Mouse (Mus musculus) hindbrain, postnatal 0 days (tissue): ENCODE data around the gene Hoxb1. TPM values are rescaled to one million over a fixed set of nuclear protein-coding genes. Genes with fewer than 3 reads are reported as not detected.
A peak's percentile ranks its signal among the peaks of the same experiment; 100 is the strongest.

ENCODE experiments used
- ATAC-seq: fragments of 200-750 bp; cut with Nextera tagmentation; 2 replicates; pipeline ENCODE4 v1.8.0; 2017; ENCODE audit warnings: mild to moderate bottlenecking, moderate TSS enrichment, moderate library complexity
- DNase-seq: peaks from one replicate; pipeline ENCODE4 v3.0.0-alpha.2; 2015; ENCODE audit warnings: low spot score
- H3K27ac ChIP-seq: fragments of 300-500 bp; sonication (generic); 2 replicates; pipeline ENCODE4 v1.5.1; 2014; ENCODE audit warnings: mild to moderate bottlenecking
- H3K27me3 ChIP-seq: fragments of 300-500 bp; sonication (generic); 2 replicates; pipeline ENCODE4 v1.6.1; 2014; ENCODE audit warnings: low read length, mixed read lengths; ENCODE audit not compliant: insufficient read depth
- H3K36me3 ChIP-seq: fragments of 300-500 bp; sonication (generic); 2 replicates; pipeline ENCODE4 v1.6.1; 2014; ENCODE audit warnings: low read length, mixed read lengths; ENCODE audit not compliant: insufficient read depth
- H3K4me1 ChIP-seq: fragments of 300-500 bp; sonication (generic); 2 replicates; pipeline ENCODE4 v1.6.1; 2014; ENCODE audit warnings: antibody characterized with exemption, low read length, mixed read lengths; ENCODE audit not compliant: insufficient read depth
- H3K4me2 ChIP-seq: fragments of 300-500 bp; sonication (generic); 2 replicates; pipeline ENCODE4 v1.6.1; 2014; ENCODE audit warnings: low read depth, mild to moderate bottlenecking, low read length, moderate library complexity, mixed read lengths
- H3K4me3 ChIP-seq: fragments of 300-500 bp; sonication (generic); 2 replicates; pipeline ENCODE4 v1.5.1; 2014; ENCODE audit warnings: low read length
- H3K9ac ChIP-seq: fragments of 300-500 bp; sonication (generic); replicated peaks from 2 replicates; pipeline ENCODE4 v1.6.1; 2014; ENCODE audit warnings: mild to moderate bottlenecking, low read length, moderate library complexity, mixed read lengths
- H3K9me3 ChIP-seq: fragments of 300-500 bp; sonication (generic); 2 replicates; pipeline ENCODE4 v1.6.1; 2016; ENCODE audit warnings: low read length, mixed read lengths
- CTCF ChIP-seq: IDR thresholded peaks from 2 replicates; pipeline ENCODE4 v1.5.1; 2016; ENCODE audit warnings: antibody characterized with exemption, control low read depth, low read depth
- WGBS: fragments of 180-500 bp; shearing (Covaris S2); extraction: QIAGEN DNeasy Blood & Tissue Kit; methylation state at CpG from one replicate; pipeline ENCODE4 v1.1.7; 2014; 5-methylcytosine and 5-hydroxymethylcytosine counted together
- polyA plus RNA-seq: library from polyadenylated mRNA; unstranded; fragments of >200 nt; fragmentation: Nextera tagmentation; extraction: Ambion mirVana; gene quantifications from 2 replicates; pipeline ENCODE4 v1.2.1, GENCODE M21; 2015
- total RNA-seq: library from RNA; depleted of rRNA; stranded (reverse); fragments of >200 nt; gene quantifications from 2 replicates; pipeline ENCODE4 v1.2.3, GENCODE M21; 2014

The Hoxb1 gene
- total and polyA plus RNA-seq, 2 experiments from 2014 or later: 0.21 to 0.24 TPM

DNA sequence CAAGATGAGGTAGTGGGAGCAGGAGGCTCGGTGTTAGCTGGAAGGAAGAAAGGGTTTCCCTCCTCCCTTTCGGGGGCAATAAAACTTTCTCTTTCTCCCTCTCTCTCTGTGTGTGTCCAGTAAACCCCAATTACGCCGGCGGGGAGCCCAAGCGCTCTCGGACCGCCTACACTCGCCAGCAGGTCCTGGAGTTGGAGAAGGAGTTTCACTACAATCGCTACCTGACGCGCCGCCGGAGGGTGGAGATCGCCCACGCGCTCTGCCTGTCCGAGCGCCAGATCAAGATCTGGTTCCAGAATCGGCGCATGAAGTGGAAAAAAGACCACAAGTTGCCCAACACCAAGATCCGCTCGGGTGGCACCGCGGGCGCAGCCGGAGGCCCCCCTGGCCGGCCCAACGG lies 45.6 kb upstream of the Hoxb1 start:
- peak overlapping the region; percentile 56 for H3K4me2 ChIP-seq
- ATAC-seq (no peak; the same call in 1 of the 2 replicates), DNase-seq (no peak)
- no peaks in the 10 kb centered on the region for H3K4me1 ChIP-seq
- no peak for TF ChIP-seq CTCF
- H3K36me3 ChIP-seq: no peaks in the 10 kb centered on the region
- peak overlapping the region; percentile 35 for H3K4me3 ChIP-seq
- no peaks in the 10 kb centered on the region for H3K9me3 ChIP-seq
- peaks cover 73% of the 10 kb centered on the region for H3K27me3 ChIP-seq
- peak overlapping the region; percentile 85 for H3K27ac ChIP-seq
- peak overlapping the region; percentile 18 for H3K9ac ChIP-seq
- WGBS: 1% methylated on average over 29 of the region's 29 CpGs

DNA sequence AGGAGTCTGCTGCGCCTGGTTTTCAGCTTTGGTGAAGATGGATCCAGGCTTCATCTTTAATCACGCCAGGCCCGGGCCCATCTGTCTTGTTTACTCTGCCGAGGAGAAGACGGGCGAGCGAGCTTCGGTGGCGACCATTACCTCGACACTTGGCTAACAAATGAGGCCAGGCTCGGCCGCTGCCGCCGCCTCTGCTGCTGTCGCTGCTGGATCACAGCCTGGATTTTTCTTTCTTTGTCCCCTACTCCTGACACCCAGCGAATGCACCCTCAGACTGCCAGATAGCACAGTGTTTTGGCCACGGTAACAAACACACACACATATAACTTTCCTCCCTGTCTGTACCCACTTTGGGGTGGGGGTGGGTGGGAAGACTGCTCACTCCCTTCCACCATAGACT lies 44.9 kb upstream of the Hoxb1 start:
- DNase-seq: peak; percentile 60
- Histone ChIP-seq H3K4me3 (peak overlapping the region; percentile 35), H3K36me3 (no peaks in the 10 kb centered on the region), H3K9me3 (no peaks in the 10 kb centered on the region), H3K27ac (peak overlapping the region; percentile 85), H3K9ac (peak overlapping the region; percentile 18), H3K4me2 (peak overlapping the region; percentile 56), H3K4me1 (no peaks in the 10 kb centered on the region), H3K27me3 (peaks cover 73% of the 10 kb centered on the region)
- no peak for ATAC-seq
- no peak for TF ChIP-seq CTCF
- WGBS: 8% methylated on average over 17 of the region's 17 CpGs

GRCm38 (mm10) chr11:96321846-96322245 lies 43.7 kb upstream of the Hoxb1 start:
- no peaks in the 10 kb centered on the region for H3K9me3 ChIP-seq
- no peak for ATAC-seq
- H3K36me3 ChIP-seq: no peaks in the 10 kb centered on the region
- H3K4me3 ChIP-seq: no peak overlapping the region
- H3K4me2 ChIP-seq: peak overlapping the region; percentile 56
- H3K27ac ChIP-seq: peak overlapping the region; percentile 85; the same call in 1 of the 2 replicates
- TF ChIP-seq CTCF: no peak
- no peaks in the 10 kb centered on the region for H3K4me1 ChIP-seq
- DNase-seq: no peak
- H3K27me3 ChIP-seq: peaks cover 73% of the 10 kb centered on the region
- no peak overlapping the region for H3K9ac ChIP-seq
- WGBS: 10% methylated on average over 5 of the region's 5 CpGs

- WGBS: 3% methylated on average over 6 of the region's 6 CpGs
- Histone ChIP-seq H3K4me2 (peak overlapping the region; percentile 56), H3K9me3 (no peaks in the 10 kb centered on the region), H3K9ac (0 out of 2 replicates have a peak overlapping the region, but pooled peaks have one; percentile 7), H3K4me1 (no peaks in the 10 kb centered on the region), H3K27ac (peak overlapping the region; percentile 85; the same call in 1 of the 2 replicates), H3K27me3 (peaks cover 80% of the 10 kb centered on the region), H3K36me3 (no peaks in the 10 kb centered on the region), H3K4me3 (0 out of 2 replicates have a peak overlapping the region, but pooled peaks have one; percentile 12)
- ATAC-seq: no peak
- TF ChIP-seq CTCF: no peak
- no peak for DNase-seq
These were observed 42.8 kb upstream of the Hoxb1 start for GRCm38 (mm10) chr11:96322738-96323137.

DNA sequence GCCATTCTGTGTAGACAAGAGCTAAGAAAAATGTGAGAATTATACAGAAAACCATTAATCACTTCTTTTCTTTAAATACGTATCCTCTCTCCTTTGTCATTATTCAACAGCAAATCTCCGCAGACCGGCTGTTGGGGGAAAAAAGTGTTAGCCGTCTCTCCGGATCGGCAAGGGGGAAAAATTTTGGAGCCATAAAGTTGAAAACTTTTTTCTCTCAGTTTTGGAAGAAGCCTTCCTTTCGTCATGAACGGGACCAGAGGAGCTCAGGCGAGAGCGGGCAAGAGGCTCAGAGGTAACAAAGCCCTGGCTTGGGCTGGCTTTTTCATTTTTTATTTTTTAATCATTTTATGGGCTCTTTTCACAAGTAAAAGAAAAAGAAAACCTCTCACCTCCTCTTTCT lies 42.4 kb upstream of the Hoxb1 start, which contains the start of gene Hoxb3:
TSS of gene Hoxb3 (plus strand) at position 173 of the 400 bp plus-strand sequence.
- peak within 1 kb of the TSS; percentile 17 for H3K4me3 ChIP-seq
- H3K36me3 ChIP-seq: no peaks in the 10 kb centered on the region
- peaks cover 80% of the 10 kb centered on the region for H3K27me3 ChIP-seq
- H3K9ac ChIP-seq: peak within 1 kb of the TSS; percentile 37; the same call in 1 of the 2 replicates
- H3K4me2 ChIP-seq: peak within 1 kb of the TSS; percentile 56
- peak within 1 kb of the TSS; percentile 85 for H3K27ac ChIP-seq
- no peak for TF ChIP-seq CTCF
- no peak for DNase-seq
- WGBS: 13% methylated on average over 10 of the region's 10 CpGs
- ATAC-seq: no peak
- no peaks in the 10 kb centered on the region for H3K4me1 ChIP-seq
- H3K9me3 ChIP-seq: no peaks in the 10 kb centered on the region

GRCm38 (mm10) chr11:96324125-96324524 lies 41.4 kb upstream of the Hoxb1 start:
- no peak for TF ChIP-seq CTCF
- Histone ChIP-seq H3K27me3 (peaks cover 79% of the 10 kb centered on the region), H3K4me3 (peak overlapping the region; percentile 17), H3K36me3 (no peaks in the 10 kb centered on the region), H3K4me2 (peak overlapping the region; percentile 56), H3K27ac (peak overlapping the region; percentile 85), H3K9me3 (no peaks in the 10 kb centered on the region), H3K9ac (0 out of 2 replicates have a peak overlapping the region, but pooled peaks have one; percentile 30), H3K4me1 (no peaks in the 10 kb centered on the region)
- ATAC-seq (no peak), DNase-seq (no peak)
- WGBS: under 1% methylated on average over 5 of the region's 5 CpGs

GRCm38 (mm10) chr11:96324965-96325364 lies 40.6 kb upstream of the Hoxb1 start:
- Histone ChIP-seq H3K4me3 (peak overlapping the region; percentile 19; the same call in 1 of the 2 replicates), H3K27ac (peak overlapping the region; percentile 85), H3K9ac (peak overlapping the region; percentile 44; the same call in 1 of the 2 replicates), H3K9me3 (no peaks in the 10 kb centered on the region), H3K4me1 (no peaks in the 10 kb centered on the region), H3K36me3 (no peaks in the 10 kb centered on the region), H3K27me3 (peaks cover 78% of the 10 kb centered on the region), H3K4me2 (peak overlapping the region; percentile 56)
- TF ChIP-seq CTCF: no peak
- 3% methylated on average over 8 of the region's 8 CpGs for WGBS
- ATAC-seq (no peak), DNase-seq (no peak)
